Mouse (Mus musculus) spleen, adult 2 months (tissue): ENCODE results near the gene Mmd. TPM values are rescaled to one million over a fixed set of nuclear protein-coding genes. Genes with fewer than 3 reads are reported as not detected.

ENCODE experiments used
- DNase-seq, 2 experiments: peaks; one replicate each; pipeline versions ENCODE4 v3.0.0 to v3.0.0-alpha.2; 2012 to 2021; ENCODE audit warnings: low spot score in 2 of 2, low read depth in 1 of 2
- H3K27ac ChIP-seq: fragments of 200-500 bp; 2 replicates; pipeline ENCODE4 v1.5.1; 2012; ENCODE audit warnings: low read length, inconsistent platforms; ENCODE audit not compliant: insufficient read depth
- H3K27me3 ChIP-seq: fragments of 200-500 bp; 2 replicates; pipeline ENCODE4 v1.6.1; 2012; ENCODE audit warnings: mild to moderate bottlenecking, moderate library complexity, low read length, inconsistent platforms; ENCODE audit not compliant: control insufficient read depth, insufficient read depth
- H3K36me3 ChIP-seq: fragments of 200-500 bp; 2 replicates; pipeline ENCODE4 v1.6.1; 2012; ENCODE audit warnings: mild to moderate bottlenecking, low read length, inconsistent platforms; ENCODE audit not compliant: control insufficient read depth, insufficient read depth
- H3K4me1 ChIP-seq: fragments of 200-500 bp; 2 replicates; pipeline ENCODE4 v1.6.1; 2011; ENCODE audit warnings: inconsistent platforms; ENCODE audit not compliant: control insufficient read depth, insufficient read depth, insufficient read length
- H3K4me3 ChIP-seq: fragments of 200-500 bp; 2 replicates; pipeline ENCODE4 v1.5.1; 2011; ENCODE audit warnings: mild to moderate bottlenecking, inconsistent platforms; ENCODE audit not compliant: insufficient read depth, insufficient read length; ENCODE audit errors: extremely low read depth
- CTCF ChIP-seq: fragments of 200-500 bp; IDR thresholded peaks from 2 replicates; pipeline ENCODE4 v1.5.1; 2011; ENCODE audit warnings: mild to moderate bottlenecking, inconsistent platforms; ENCODE audit not compliant: insufficient read depth, insufficient read length, insufficient replicate concordance; ENCODE audit errors: extremely low read depth
- POLR2A ChIP-seq: fragments of 200-500 bp; IDR thresholded peaks from 2 replicates; pipeline ENCODE4 v1.6.1; 2011; ENCODE audit warnings: low read depth, low read length, inconsistent platforms
- WGBS: fragments of 180-500 bp; shearing (Covaris S2); methylation state at CpG from one replicate; pipeline ENCODE4 v1.1.7; 2018; 5-methylcytosine and 5-hydroxymethylcytosine counted together
- polyA plus RNA-seq: library from polyadenylated mRNA; depleted of rRNA; stranded (reverse); fragments of >200 nt; gene quantifications from 2 replicates; pipeline ENCODE4 v1.2.3, GENCODE M21; 2012; rRNA removed

Mmd gene
- polyA plus RNA-seq, 1 experiment, result 9.6 TPM

DNA sequence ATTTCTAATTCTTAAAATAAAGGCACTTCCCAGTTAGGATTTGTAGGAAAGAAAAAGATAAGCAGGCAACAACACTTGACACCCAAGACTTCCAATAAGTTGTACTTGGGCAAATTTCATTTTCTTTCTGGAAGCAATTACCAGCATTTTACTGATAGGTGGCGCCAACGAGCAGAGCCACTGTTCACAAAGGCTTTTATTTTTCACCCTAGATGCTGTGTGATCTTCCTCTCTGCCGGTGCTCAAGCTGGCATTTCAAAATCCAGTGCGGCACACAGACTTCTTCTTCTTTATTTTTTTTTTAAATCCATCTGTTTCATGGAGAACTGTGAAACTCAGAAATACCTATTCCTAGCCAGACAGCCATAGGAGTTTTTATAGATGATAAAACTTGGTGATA lies 68.2 kb downstream of the Mmd start:
- no peak for DNase-seq
- no peaks in the 10 kb centered on the region for H3K27me3 ChIP-seq
- no peak overlapping the region for H3K27ac ChIP-seq
- 3% methylated on average over 4 of the region's 4 CpGs for WGBS
- H3K4me3 ChIP-seq, result no peak overlapping the region
- H3K36me3 ChIP-seq, result no peaks in the 10 kb centered on the region
- no peak for TF ChIP-seq POLR2A
- peak; percentile 14; the same call in 1 of the 2 replicates for TF ChIP-seq CTCF
- no peaks in the 10 kb centered on the region for H3K4me1 ChIP-seq

DNA sequence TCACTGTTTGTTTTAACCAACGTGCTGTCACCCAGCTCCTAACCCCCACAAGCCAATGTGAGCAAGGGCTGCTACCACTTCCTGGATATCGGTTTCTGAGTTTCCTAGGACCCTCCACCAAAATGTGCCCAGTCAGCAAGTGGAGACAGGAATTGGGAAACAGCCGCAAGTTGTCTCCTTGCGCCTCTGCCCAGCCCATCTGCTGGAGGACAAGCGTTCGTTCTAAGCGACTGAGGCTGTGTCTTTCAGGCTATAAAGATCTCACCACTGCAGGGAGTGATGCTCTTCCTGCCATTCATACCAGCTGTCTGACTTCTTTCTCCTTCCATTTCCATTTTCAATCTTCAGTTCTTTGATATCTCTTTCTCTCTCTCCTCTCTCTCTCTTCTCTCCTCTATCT lies 71.7 kb downstream of the Mmd start:
- 77% methylated on average over 7 of the region's 7 CpGs for WGBS
- no peaks in the 10 kb centered on the region for H3K27me3 ChIP-seq

DNA sequence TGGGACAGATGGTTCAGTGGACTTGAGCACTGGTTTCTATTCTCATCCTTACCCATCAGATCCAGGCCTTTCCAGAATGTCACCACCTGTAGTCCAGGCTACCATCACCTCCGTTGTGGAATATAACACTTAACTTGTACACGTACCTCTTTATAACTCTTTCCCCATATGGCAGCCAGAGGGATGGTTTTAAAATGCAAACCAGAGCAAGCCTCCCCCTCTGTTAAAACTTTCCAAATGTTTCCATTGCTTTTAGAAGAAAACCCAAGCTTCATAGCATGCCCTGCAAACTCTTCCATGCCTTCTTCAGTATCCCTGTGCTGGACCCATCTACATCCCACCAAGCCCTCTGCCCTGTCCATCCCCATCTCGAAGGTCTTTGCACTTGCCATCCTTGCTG lies 75.3 kb downstream of the Mmd start:
- 89% methylated on average over 3 of the region's 3 CpGs for WGBS
- H3K4me3 ChIP-seq, result no peak overlapping the region
- no peaks in the 10 kb centered on the region for H3K27me3 ChIP-seq
- no peak for DNase-seq
- no peak for TF ChIP-seq POLR2A
- TF ChIP-seq CTCF, result no peak
- H3K4me1 ChIP-seq, result no peaks in the 10 kb centered on the region
- H3K36me3 ChIP-seq, result no peaks in the 10 kb centered on the region
- no peak overlapping the region for H3K27ac ChIP-seq

More for the DNA sequence above, 71.7 kb downstream of the Mmd start:
- Histone ChIP-seq H3K36me3 (no peaks in the 10 kb centered on the region), H3K4me3 (no peak overlapping the region), H3K4me1 (no peaks in the 10 kb centered on the region), H3K27ac (no peak overlapping the region)
- TF ChIP-seq CTCF (no peak), POLR2A (no peak)
- DNase-seq, result no peak

DNA sequence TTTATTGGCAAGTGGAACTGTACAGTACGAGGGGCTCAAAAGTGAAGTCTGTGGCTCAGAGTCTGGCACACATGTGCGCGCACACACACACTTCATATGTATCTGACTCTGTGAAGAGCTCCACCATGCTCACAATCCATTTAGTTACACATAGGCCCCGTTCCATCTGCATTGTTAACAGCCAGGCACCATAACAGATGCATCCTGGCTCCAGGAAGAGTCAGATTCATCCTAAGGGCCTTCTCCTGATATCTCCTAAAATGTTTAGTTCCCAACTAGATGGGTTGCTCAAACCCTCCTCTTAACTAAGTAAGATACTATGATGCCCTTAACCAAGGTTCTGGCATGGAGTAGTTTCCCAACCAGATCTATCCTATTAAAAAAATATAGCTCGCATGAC lies 76.9 kb downstream of the Mmd start:
- DNase-seq, result no peak
- no peaks in the 10 kb centered on the region for H3K27me3 ChIP-seq
- TF ChIP-seq CTCF (no peak), POLR2A (no peak)
- H3K4me1 ChIP-seq, result no peaks in the 10 kb centered on the region
- WGBS, result 97% methylated on average over 5 of the region's 5 CpGs
- H3K27ac ChIP-seq, result no peak overlapping the region
- no peak overlapping the region for H3K4me3 ChIP-seq
- H3K36me3 ChIP-seq, result no peaks in the 10 kb centered on the region

DNA sequence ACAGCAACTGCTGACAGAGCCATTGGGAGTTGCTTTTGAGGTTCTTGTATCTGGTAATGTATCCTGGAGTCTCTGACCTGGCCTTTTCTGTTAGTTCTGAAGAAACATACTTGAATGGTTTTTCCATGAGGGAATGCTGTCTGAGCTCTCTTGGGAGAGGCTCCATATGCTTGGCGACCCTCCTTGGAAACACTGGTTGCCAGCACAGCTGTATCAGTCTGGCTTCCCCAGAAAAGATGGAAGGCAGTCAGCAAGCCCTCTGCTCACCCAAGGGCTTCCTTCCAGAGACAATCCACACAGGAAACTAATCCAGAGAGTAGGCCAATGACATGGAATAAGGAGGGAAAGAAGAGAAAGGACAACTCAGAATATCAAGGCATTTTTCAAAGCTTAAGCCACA lies 77.6 kb downstream of the Mmd start:
- no peak overlapping the region for H3K27ac ChIP-seq
- no peak for TF ChIP-seq CTCF
- TF ChIP-seq POLR2A, result no peak
- no peaks in the 10 kb centered on the region for H3K4me1 ChIP-seq
- WGBS, result 71% methylated on average over 1 of the region's 1 CpGs
- H3K36me3 ChIP-seq, result no peaks in the 10 kb centered on the region
- no peaks in the 10 kb centered on the region for H3K27me3 ChIP-seq
- DNase-seq, result no peak
- H3K4me3 ChIP-seq, result no peak overlapping the region

Other genes with a start within 250 kb of the Mmd start
- 2.2 TPM in 2 replicates for gene Pctp, start 246.6 kb upstream of the Mmd start, polyA plus RNA-seq
- 0.27 and 0.42 TPM in 2 replicates for gene Tmem100, start 219.1 kb upstream of the Mmd start, polyA plus RNA-seq
- gene Gm45716, start 61.8 kb upstream of the Mmd start, polyA plus RNA-seq, result 0.62 and 1.2 TPM in 2 replicates
- gene Hlf, start 141.4 kb downstream of the Mmd start, polyA plus RNA-seq, result 0.54 and 1.6 TPM in 2 replicates